Mouse (Mus musculus) mouse trophoblast stem cell (cell line): ENCODE data around the gene Cdc45.

Source experiments
- in situ Hi-C, 2 experiments: fragments of 300-500 bp; cut with MseI, MboI; formaldehyde crosslinking; loops; 2 replicates in 1 of 2; 3 replicates in 1 of 2; pipeline ENCODE4 v1.15.1; 2025

Gene Cdc45

DNA sequence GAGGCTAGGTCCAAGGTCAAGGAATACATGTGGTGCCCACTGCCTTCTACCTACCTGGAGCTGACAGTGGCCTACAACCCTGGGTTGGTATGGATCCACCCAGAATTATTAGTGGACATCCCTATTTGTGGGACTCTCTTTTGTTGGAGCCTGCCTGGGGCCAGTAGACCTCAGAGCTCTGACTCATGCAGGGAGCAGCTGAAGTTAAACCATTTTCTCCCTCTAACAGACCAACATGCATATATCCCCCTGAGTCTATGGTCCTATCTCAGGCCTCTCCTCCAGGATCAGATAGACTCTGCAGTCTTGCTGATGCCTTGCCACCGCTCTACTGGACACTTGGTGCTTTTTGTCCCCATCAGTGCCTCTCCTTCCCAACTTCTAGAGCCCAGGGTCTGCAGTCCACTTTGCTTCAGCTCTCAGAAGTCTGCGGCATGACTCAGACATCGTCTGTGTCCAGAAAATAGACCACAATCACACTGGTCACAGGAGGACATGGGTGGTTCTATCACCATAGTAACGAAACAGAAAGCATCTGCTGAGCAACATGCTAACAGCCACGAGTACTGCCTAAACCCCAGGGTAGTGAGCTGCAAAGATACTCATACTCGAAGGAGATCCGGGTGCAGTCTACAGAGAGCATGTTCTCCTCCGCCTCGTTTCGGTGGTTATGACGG is 16.4 kb downstream of the Cdc45 start:
- in situ Hi-C loops, result loop anchor here in 1 of 2 experiments (5.0 kb wide), 1 partner anchor 98 kb away; no protein-coding TSS in a partner anchor

DNA sequence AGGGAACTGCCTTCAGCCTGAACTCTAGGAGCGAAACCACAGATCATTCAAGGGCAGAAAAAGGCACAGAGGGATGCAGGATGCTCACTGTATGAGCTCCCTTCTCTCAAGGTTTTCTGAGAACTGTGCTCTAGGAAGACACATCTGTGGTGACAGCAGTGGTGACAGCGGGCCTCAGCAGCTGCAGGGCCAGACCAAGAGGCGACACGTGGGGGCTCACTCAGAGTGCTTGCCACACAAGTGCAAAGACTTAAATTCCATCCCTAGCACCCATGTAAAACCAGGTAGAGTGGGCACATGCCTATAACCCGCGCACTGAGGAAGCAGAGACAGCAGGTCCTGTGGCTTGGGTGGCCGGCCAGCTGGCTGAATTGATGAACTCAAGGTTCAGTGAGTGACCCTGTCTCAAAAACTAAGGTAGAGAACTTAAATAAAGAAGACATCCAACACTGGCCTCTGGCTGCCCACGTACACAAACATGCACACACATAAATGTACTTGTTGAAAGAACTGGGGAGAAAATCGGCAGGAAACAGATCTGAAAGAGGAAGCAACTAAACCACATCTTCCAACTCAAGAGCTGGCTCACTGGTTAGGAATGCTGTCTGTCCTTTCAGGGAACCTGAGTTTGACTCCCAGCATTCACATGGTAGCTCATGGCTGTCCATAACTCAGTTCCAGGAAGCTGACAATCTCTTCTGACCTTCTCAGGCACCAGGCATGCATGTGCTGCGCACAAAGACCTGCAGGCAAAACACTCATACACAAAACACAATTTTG is 23.0 kb downstream of the Cdc45 start:
- in situ Hi-C loops, result no loop called here

DNA sequence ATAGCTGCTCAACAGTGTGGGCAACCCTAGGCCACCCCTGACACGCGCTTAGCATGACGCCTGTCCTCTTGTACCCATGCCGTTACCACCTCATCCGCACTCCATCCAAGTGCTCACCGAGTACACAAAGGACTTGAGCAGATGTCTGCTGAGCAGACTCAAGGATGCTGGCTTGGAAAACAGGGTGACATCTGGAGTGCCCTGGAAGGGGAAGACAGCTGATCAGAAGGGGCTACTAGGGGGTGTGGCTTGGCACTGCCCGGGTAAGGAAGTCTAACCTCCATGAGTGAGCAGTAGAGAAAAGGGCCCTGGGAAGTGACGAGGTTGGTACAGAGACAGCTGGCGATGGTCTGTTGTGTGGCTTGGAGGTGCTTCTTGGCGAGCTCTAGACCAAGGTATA is 25.1 kb downstream of the Cdc45 start:
- in situ Hi-C loops, result no loop called here

DNA sequence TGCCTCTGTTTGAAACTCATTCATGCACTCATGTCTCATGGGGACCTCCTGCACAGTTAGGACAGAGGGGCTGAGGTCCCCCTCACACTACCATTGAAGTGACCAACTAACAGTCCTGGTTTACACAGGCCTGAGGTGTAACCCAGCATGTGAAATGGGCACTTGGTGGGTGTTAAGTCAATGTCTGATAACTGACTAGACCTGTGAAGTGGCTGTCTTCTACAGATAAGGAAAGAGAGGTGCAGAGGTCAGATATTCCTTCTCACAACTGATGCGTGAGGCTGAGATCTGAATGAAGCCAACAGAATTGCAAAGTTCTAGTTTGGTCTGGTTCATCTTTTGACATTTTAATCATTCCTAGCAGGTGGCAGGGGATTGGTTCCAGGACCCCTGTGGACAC is 26.3 kb downstream of the Cdc45 start:
- in situ Hi-C loops, result no loop called here

DNA sequence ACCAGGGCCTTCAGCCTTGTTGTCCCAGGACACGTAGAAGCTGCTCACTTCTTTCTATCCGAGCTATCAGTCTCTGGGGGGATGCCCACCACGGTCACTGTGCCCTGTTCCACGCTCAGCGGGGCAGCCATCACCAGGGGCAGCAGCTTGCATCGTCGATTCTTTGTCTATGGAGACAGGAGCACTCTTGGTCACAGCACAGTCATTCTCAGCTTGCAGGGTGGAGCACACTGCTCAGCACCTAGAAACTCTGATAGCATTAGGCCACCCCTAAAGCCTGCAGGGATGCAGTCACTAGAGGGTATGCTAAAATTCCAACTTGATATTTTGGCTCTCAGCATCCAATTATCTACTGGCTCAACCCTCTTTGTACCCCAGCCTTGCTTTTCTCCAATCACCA is 26.8 kb downstream of the Cdc45 start:
- in situ Hi-C loops, result no loop called here

DNA sequence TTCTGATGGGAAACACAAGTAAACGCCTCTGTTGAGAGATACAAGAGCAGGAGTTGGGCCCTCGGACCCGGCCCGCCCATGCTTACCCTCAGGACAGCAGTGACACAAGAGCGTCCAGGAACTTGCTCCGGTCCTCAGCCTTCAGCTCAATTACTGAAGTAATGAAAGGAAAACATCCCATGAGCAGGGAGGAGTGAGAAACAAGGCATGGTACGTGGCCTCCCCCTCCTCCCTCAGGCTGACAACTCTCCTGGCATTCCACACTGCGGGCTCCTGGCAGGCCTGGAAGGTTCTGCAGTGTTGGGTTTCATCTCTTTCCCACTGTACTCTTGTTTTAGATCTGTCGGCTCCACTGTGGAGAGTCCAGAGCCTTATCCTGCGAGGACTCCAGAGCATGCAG is 30.0 kb downstream of the Cdc45 start:
- in situ Hi-C loops, result no loop called here

DNA sequence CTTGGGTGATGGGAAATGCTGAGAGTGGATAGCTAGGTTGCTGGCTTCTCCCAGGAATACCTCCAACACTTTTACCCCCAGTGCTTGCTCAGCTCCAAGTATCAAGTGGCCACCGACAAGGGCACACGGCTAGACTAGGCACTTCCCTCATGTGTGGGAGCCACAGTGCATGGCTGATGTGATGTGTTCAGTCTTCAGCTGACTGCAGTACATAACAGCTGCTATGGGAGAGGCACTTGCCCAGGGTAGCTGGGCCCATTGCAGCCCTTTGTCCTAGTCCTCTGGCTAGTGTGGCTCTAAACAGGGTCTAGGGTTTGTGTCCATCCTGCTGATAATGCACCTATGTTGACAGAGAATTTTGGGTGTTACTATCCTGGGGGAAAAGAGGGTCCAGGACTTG is 33.3 kb downstream of the Cdc45 start:
- in situ Hi-C loops, result no loop called here

DNA sequence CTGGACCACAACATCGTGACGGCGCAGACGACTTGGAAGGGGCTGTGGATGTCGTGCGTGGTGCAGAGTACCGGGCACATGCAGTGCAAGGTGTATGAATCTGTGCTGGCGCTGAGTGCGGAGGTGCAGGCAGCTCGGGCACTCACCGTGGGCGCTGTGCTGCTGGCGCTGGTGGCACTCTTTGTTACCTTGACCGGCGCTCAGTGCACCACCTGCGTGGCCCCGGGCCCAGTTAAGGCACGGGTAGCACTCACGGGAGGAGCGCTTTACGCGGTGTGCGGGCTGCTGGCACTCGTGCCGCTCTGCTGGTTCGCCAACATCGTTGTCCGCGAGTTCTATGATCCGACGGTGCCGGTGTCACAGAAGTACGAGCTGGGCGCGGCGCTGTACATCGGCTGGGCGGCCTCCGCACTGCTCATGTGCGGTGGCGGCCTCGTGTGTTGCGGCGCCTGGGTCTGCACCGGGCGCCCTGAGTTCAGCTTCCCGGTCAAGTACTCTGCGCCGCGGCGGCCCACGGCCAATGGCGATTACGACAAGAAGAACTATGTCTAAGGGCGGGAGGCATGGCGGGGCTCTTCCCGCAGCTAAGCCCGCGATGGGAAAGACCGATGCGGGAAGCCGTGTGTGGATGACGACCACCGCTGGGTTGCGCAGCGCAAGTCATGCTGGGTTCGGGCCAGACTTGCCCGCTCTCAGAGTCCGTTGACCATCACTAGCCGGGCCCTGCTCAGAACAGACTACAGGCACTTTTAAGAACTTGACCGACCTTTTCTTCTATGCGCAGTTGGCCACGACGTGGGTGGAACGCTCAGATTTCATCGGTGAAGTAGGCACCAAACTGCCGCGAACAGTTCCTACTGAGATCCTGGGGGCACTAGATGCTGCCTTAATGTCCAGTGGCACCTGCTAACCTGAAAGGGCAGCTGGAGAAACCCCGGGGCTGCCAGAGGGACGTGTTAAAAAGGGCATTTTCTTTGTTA is 34.4 kb downstream of the Cdc45 start:
- in situ Hi-C loops, result no loop called here

DNA sequence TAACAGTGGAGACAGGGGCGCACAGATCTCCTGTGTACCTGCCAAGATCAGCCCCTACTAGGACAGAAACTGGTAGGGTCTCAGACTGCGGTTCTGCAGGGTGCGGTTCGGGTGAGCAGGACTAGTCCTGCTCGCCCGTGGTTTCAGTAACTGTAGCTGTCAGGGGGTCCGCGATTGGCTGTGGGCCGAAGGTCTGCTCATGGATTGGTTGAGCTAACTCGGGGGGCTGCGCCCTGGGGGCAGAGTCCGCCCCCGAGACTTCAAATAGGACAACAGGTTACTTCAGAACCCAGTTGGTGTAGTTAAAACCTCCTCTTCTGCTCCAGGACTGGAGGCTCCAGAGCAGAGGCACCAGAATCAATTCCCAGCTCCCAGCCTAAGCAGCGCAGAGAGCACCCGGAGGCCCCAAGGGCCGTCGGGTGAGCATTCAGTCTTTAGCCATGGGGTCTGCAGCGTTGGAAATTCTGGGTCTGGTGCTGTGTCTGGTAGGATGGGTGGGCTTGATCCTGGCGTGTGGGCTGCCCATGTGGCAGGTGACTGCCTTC is 35.2 kb downstream of the Cdc45 start, which contains the start of gene Cldn5:
TSS of gene Cldn5 (plus strand) at position 292 of the 545 bp plus-strand sequence.
- in situ Hi-C loops, result no loop called here

DNA sequence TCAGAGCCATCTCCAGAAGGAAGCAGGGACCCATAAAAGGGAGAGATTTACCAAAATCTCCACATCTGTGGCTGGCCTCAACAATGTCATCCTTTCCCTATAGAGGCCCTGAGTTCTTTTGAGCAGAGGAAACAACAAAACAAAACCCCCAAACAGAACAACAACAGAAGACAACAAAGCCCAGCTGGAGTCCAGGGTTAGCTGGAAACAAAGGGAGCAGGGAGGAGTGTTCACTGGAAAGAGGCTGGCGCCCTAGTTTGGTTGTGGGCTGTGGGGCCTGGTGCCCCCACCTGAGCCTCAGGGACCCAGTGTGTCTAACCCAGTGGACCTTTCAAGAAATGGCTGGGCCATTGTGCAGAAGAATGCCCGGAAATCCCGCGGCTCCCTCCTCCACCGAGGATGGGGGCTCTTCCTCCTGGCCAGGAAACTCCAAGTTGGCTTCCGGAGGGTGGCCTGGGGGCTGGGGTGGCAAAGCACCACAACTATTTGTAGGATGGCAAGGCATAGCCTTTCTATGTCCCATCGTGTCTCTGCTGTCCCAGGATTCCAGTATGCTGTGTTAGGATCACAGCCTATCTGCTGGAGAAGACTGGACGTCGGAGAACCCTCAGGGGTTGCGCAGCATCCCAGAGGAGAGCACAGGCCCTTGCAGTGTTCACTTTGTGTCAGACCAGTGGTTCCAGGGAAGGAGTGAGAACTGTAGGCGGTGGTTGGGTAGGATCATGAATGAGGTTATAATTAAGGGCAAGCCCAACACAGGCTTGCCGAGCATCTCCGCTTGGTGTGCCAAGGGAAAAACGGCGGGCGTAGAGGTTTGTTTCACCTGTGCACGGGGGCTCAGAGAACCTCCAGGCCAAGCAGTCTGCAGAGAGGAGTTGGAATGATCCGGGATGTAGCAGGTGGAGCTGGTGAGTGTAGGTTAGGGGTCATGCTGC is 35.9 kb downstream of the Cdc45 start:
- in situ Hi-C loops, result no loop called here

DNA sequence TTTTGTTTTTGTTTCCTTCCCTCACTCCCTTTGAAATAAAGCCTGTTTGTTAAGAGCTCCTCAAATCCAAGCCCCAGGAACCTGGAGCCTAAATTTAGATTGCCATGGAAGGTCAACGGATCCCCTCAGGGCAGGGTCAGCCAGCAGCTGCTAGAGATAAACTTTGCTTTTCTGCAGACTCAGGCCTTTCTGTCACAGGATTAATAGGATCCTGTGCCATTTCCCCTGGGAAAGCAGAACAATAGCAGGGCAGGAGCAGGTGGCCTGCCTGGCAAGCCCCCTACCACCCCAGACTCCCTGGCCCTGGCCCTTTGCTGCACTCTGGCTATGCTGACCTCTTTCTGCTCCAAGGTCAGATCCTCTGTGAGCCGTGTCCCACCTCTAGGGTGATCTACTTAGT is 37.9 kb downstream of the Cdc45 start:
- in situ Hi-C loops, result no loop called here

DNA sequence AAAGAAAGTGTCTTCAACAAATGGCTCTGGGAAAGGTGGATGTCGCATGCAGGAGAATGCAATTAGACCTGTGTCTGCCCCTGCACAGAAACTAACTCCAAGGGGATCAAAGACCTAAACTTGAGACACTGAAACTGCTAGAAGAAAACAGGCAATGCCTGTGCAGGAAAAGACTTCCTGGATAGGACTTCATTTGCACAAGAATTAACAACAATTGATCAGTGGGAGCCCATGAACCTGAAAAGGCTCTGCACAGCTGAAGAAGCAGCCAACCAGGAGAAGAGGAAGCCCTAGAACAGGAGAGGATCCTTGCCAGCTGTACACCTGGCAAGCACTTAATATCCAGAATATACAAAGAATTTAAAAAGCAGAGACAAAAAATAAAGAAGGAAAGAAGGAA is 42.3 kb downstream of the Cdc45 start:
- in situ Hi-C loops, result no loop called here

DNA sequence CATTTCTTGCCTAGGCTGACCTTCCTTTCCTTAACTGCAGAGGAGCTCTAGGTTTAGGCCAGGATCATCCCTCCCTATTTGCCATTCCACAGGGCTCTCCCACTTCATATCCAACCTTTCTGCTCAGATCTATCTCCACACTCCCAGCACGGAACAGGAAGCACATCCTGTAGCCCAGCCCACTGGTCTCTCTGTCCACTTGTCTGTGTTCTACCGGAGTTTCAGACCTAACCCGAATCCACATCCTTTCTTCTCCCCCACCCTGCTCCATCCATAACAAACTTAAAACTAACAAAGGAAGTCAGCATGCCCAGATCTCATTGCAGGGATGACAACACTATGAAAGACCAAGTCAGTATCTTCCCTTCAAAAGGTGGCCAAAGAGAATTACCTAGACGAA is 45.4 kb downstream of the Cdc45 start:
- in situ Hi-C loops, result no loop called here

DNA sequence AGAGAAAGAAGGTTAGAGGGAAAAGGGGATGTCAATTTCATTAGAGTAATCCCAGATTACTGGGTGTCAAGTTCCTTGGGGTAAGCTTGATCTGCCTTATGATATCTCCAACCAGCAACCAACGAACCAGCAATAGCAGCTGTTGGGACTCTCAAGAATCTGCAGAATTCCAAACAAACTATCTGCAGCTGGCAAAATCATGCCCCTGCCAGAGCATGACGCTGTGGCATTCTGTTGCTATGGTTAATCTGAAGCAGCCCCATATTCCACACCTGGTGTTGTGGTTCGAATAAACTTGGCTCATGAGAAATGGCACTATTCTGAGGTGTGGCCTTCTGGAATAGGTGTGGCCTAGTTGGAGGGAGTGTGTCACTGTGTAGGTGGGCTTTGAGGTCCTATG is 48.8 kb downstream of the Cdc45 start:
- in situ Hi-C loops, result no loop called here

DNA sequence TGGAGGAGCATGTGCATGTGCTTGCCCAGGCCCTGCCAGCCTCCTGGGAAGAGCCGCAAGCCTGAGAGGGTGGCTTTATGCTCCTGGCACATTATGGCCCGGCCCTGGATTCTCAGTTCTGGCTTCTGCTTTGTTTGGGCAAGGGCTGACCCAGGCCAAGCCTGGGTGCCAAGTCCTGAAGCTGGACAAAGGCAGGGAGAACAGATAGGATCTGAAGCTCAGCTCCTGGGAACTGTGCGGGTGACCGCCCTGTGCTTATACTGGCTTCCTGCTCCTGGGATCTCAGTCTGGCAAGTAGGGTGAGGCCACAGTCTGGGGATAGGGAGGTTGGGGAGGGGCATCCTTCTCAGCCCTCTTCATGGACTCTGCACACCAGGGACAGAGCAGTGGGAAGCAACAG is 50.1 kb downstream of the Cdc45 start:
- in situ Hi-C loops, result no loop called here

DNA sequence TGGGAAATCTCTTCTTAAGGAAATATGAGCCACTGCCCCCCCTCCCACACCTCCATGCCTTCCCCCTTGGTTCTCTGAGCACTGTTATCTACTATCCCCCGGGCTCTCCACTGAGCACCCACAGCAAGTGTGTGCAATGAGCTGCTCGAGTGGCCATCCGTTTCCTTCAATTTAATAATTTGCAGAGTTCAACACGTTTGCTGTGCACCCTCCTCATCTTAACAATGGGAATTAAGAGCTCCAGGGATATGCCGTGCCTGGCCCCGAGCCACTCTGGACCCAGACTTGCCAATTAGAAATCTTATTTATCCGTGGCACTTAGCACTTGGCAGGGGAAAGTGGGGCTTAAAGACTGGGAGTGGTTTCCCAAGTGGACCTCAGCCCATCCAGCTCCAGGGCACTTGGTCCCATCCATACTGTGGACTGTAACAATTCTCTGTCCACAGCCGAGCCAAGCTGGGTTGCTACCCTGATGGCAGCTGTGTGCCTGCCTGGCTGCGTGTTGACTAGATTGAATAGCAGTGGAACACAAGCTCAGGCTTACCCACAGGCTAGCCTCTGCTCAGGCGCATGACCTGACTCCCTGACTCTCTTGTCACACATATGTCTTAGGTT is 59.8 kb downstream of the Cdc45 start:
- in situ Hi-C loops, result no loop called here

DNA sequence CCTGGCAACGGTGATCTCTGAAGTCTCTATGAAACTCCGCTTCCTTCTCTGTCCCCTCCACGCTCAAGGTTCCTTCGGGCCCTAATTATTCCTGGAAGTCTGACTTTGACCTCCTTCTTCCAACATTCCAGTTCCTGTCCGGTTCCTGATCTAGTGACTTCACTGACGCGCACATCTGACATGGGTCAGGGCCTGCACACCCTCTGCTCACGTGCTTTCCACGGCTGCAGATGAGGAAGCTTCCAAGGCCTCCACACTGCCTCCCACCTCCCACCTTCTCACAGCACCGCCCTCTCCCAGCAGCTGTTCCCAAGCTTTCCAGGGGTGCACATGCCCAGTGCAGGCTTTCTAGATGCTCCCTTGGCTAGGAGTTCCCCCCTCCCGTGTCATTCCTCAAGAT is 60.7 kb downstream of the Cdc45 start:
- in situ Hi-C loops, result no loop called here

DNA sequence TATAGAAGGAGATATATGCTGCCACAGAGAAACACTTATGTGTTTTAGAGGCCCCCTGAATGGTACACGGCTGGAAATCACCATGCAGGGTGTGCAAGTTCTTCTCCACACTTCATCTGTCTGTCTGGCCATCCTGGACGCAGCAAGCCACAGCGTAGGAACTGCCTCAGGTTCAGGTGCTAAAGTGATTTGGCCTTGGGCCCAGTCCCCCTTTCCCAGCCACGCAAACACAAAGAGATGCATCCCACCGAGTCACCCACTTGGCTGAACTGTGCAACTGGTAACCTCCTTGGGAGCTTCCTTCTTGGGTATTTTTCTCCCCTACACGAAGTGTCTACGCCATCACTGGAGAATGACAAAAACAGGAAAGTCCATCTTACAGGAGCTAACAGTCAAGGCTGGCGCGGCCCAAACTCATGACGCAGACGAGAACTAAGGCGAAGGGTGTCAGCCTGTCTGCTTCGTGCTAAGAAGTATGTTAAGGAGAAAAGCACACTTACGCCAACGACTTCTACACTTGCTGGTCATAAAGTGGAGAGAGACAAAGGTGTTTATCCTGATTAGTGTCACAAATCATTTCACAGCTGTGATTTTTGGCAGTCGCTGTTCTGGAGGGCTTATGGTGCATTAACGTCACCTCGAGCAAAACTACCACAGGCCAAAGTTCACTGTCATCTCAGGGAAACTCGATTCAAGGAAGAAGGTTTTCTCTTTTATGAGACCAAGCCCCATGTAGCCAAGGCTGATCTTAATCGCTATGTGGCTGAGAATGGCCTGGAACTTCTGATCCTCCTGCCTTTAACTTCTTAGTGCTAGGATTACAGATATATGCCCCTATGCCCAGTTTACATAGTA is 65.3 kb downstream of the Cdc45 start:
- in situ Hi-C loops, result no loop called here

DNA sequence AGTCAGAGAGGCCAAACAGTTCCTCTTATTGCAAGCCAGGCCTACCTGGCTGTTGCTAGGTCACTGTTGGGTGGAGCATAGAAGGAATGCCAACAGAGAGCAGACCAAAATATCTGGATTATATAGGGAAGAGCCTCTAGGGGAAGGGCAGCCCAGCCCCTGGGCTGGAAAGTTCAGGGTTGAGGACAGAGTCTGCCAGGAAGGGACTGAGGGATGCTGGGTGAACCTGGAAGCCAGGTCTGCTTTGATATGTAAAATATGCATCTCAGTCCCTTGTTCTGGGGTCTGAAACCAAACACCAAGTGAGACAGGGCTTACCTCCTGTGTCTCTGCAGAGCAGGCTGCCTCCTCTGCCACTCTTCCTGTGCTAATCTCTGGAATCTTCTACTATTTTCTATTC is 73.5 kb downstream of the Cdc45 start:
- in situ Hi-C loops, result no loop called here
